9 mouse cellular contexts compared by ENCODE assay signal in genomic region chr15:93594296-93594887, GRCm38 (mm10). TPM values are rescaled to one million over a fixed set of nuclear protein-coding genes. Genes with fewer than 3 reads are reported as not detected.
DNase-seq lines count a peak whose midpoint lies in the region; ATAC-seq lines count a peak whose summit lies in the region.
"Had no signal": no experiment of that assay in that cellular context is flagged by ENCODE, and none has a peak within 500 bp of the region (broad histone marks: within the 10 kb centered on the region; RNA-seq: fewer than 3 reads in every experiment).

No protein-coding gene starts in this region.

- peak overlapping the region; percentile 84 for H3K4me2 ChIP-seq in heart, embryonic 11.5 days
- H3K4me2 ChIP-seq in heart, embryonic 16.5 days (ENCODE audit: low read depth, low read length) = peak overlapping the region; percentile 93
- peak overlapping the region; percentile 98 for H3K4me2 ChIP-seq in liver, embryonic 15.5 days

- no peaks in the 10 kb centered on the region for H3K9me3 ChIP-seq in heart, embryonic 11.5 days (replicated peaks; ENCODE audit: control insufficient read depth, low read length)
- no peaks in the 10 kb centered on the region for H3K9me3 ChIP-seq in heart, embryonic 16.5 days (replicated peaks; ENCODE audit: control insufficient read depth, low read length)
- no peaks in the 10 kb centered on the region for H3K9me3 ChIP-seq in liver, embryonic 15.5 days (replicated peaks)

- ATAC-seq in heart, embryonic 11.5 days (replicated peaks; ENCODE audit: insufficient number of reproducible peaks, low FRiP score, low TSS enrichment) = no peak
- no peak for ATAC-seq in heart, embryonic 16.5 days (replicated peaks; ENCODE audit: extremely low read depth, insufficient read depth, low FRiP score)
- ATAC-seq in liver, embryonic 15.5 days (ENCODE audit: insufficient read depth) = no peak

- DNase-seq in heart, adult 8-10 months (ENCODE audit: low spot score) = no peak
- DNase-seq in c-Kit-positive CD71-positive TER-119-negative erythroid progenitor cells, embryonic 14.5 days (ENCODE audit: low read depth) = peak; percentile 34
- no peak for DNase-seq in B cell, adult 2 months
- DNase-seq in spleen, postnatal 4 days (ENCODE audit: low spot score in 2 of 2) = no peak
- DNase-seq in layer of hippocampus, postnatal 25 days (ENCODE audit: extremely low spot score in 1 of 2, low spot score in 1 of 2) = no peak

- 7% methylated on average over 10 of the region's 10 CpGs for WGBS in heart, embryonic 11.5 days (ENCODE audit: insufficient replicate concordance)
- 11% methylated on average over 10 of the region's 10 CpGs for WGBS in heart, embryonic 16.5 days
- WGBS in liver, embryonic 15.5 days (ENCODE audit: insufficient replicate concordance) = 17% methylated on average over 10 of the region's 10 CpGs

- H3K4me1 ChIP-seq in heart, embryonic 11.5 days (ENCODE audit: control insufficient read depth, insufficient read depth, low read length) = peaks cover 37% of the 10 kb centered on the region
- peaks cover 35% of the 10 kb centered on the region for H3K4me1 ChIP-seq in heart, embryonic 16.5 days (ENCODE audit: control insufficient read depth, insufficient read depth, low read length)
- peaks cover 56% of the 10 kb centered on the region for H3K4me1 ChIP-seq in liver, embryonic 15.5 days (replicated peaks)

- peak overlapping the region; percentile 92 for H3K27ac ChIP-seq in heart, embryonic 11.5 days (ENCODE audit: low read depth, low read length)
- peak overlapping the region; percentile 66 for H3K27ac ChIP-seq in heart, embryonic 16.5 days (ENCODE audit: low read length)
- H3K27ac ChIP-seq in liver, embryonic 15.5 days (replicated peaks) = no peak overlapping the region

- H3K9ac ChIP-seq in heart, embryonic 11.5 days (ENCODE audit: low read depth, low read length) = peak overlapping the region; percentile 98
- peak overlapping the region; percentile 98 for H3K9ac ChIP-seq in heart, embryonic 16.5 days (ENCODE audit: low read length)
- H3K9ac ChIP-seq in liver, embryonic 15.5 days = no peak overlapping the region

- H3K4me3 ChIP-seq in heart, embryonic 11.5 days (ENCODE audit: low read depth, low read length) = peak overlapping the region; percentile 96
- peak overlapping the region; percentile 93 for H3K4me3 ChIP-seq in heart, embryonic 16.5 days (ENCODE audit: low read length)
- peak overlapping the region; percentile 78 for H3K4me3 ChIP-seq in liver, embryonic 15.5 days (replicated peaks)

- H3K27me3 ChIP-seq in heart, embryonic 11.5 days (ENCODE audit: control insufficient read depth, insufficient read depth, low read length) = no peaks in the 10 kb centered on the region
- no peaks in the 10 kb centered on the region for H3K27me3 ChIP-seq in heart, embryonic 16.5 days (ENCODE audit: control insufficient read depth, insufficient read depth, low read length)
- peaks cover 15% of the 10 kb centered on the region for H3K27me3 ChIP-seq in liver, embryonic 15.5 days

- H3K36me3 ChIP-seq in heart, embryonic 11.5 days (ENCODE audit: control insufficient read depth, insufficient read depth, low read length) = no peaks in the 10 kb centered on the region
- H3K36me3 ChIP-seq in heart, embryonic 16.5 days (ENCODE audit: control insufficient read depth, insufficient read depth) = no peaks in the 10 kb centered on the region
- H3K36me3 ChIP-seq in liver, embryonic 15.5 days (replicated peaks) = no peaks in the 10 kb centered on the region

RNA-seq across cellular contexts. Expression of gene Prickle1, which starts 1.3 kb away (rescaled TPM):
- polyA plus RNA-seq in heart, embryonic 11.5 days (2014; fragmentation: Nextera tagmentation; extraction: Ambion mirVana) = 29.5 and 37.3 TPM in 2 replicates
- 10 to 100 TPM; 10.8 to 18.3 (median 15.4) TPM for total RNA-seq in heart, adult 8-10 months (2022)
- polyA plus RNA-seq in heart, embryonic 16.5 days (2015; fragmentation: Nextera tagmentation; extraction: Ambion mirVana) = 30.3 and 31.0 TPM in 2 replicates
- polyA plus RNA-seq in liver, embryonic 15.5 days (2015; fragmentation: Nextera tagmentation; extraction: Ambion mirVana) = 2.6 and 3.5 TPM in 2 replicates
- 10 to 100 TPM; 71.5 to 79.6 TPM for total RNA-seq in layer of hippocampus, postnatal 25 days (2021)
- total RNA-seq: MEL had no signal
